Mouse (Mus musculus) hematopoietic stem cell, adult 5-6 weeks (primary cell): ENCODE data around the gene Lrrc25. TPM values are rescaled to one million over a fixed set of nuclear protein-coding genes. Genes with fewer than 3 reads are reported as not detected.
"Not testable (repeated sequence)": the region's sequence is repeated elsewhere in the genome, so short reads cannot be mapped to it uniquely, and the experiment has no call there.

Experiments used
- ATAC-seq, 2 experiments: fragments of 125-278 bp in 1 of 2; replicated peaks in 1 of 2; 2 replicates each; pipeline ENCODE4 v1.8.0; 2016 to 2017; ENCODE audit warnings: inconsistent platforms in 2 of 2, mild to moderate bottlenecking in 2 of 2, moderate number of reproducible peaks in 2 of 2, low read depth in 1 of 2, moderate TSS enrichment in 1 of 2; ENCODE audit not compliant: low FRiP score in 2 of 2, poor library complexity in 2 of 2, severe bottlenecking in 2 of 2, insufficient read depth in 1 of 2, low TSS enrichment in 1 of 2
- total RNA-seq: library from RNA; stranded (forward); fragments of 172-1452, 232-1000 nt; gene quantifications from 2 replicates; pipeline ENCODE4 v1.2.3, GENCODE M21; 2017

The Lrrc25 gene
- total RNA-seq = 1.7 and 2.3 TPM in 2 replicates

DNA sequence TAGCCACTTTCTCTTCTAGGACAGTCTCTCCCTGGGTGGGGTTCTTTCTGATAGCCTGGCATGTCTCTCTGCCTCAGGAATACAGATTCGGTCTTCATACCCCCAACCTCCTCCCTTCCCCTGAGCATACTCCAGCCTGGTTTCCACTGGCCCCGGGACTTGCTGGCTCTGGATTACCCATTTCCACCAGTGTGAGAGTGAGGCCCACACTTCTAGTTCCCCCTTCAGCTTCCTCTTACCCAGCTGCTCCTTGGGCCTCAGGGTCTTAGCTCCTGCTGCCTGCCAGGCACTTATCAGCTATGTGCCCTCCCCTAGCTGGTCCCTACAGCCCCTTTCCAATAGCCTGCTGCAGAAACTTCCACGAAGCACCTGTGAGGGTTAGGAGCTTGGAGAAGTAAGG lies at the start of gene Lrrc25:
Lrrc25 (plus strand) TSS at position 262 of the 400 bp plus-strand sequence.
- peak; percentile 7 to 15; a peak in 1 of 4 replicates for ATAC-seq

DNA sequence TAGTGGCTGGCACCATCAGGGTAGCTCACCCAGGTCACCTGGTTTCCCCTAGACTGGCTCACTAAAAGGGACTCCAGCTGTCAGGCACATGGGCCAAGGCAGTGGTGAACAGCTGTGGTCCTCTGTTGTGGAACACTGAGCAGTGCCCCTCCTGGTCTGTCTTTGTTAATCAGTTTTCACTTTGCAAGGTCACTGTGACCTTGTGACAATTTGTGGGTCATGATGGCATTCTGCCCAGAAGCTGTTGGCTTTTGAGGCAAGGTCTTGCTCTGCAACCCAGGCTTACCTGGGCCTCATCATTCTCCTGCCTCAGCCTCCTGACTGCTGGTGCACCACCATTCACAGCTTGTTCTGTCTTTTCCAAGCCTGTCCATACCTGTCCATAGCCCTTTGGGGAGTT lies 45.6 kb upstream of the Lrrc25 start:
- ATAC-seq = peak in 1 of 2 experiments; percentile 39; a peak in 1 of 4 replicates

DNA sequence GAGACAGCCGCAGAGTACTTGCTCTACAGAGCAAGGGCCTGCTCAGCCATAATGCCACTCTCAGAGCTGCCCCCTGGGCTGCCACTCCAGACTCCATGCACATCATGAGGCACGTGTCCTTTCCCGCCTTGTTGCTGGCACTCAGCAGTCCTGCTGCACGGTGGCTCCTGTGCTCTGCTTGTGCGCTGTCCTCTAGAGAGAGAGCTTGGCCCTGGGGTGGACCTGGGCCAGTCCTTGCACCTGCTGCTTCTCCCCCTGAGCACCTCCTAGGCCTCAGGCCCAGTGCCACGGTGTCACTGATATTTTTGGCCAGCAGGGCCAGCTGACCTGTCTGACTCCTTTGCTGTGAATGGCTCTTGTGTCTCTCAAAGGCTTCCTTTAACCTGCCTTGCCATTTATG lies 45.0 kb upstream of the Lrrc25 start:
- ATAC-seq = no peak

DNA sequence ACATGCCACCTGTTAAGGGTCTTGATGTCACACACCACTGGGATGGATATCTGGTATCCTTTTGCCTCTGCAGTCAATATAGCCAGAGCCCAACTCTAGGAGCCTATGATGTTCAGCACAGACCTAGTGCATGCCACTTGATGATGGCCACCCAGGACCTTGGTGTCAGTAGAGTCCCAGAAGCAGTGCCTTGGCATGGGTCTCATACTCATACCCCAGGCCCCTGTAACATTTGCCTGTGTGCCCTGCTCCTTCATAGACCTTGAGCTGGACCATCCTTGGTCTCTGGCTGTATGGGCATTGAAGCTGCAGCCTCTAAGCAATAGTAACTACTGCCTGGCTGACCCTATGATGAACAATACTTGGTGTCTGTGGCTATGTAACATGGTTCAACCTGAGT lies 41.7 kb upstream of the Lrrc25 start:
- no peak for ATAC-seq

DNA sequence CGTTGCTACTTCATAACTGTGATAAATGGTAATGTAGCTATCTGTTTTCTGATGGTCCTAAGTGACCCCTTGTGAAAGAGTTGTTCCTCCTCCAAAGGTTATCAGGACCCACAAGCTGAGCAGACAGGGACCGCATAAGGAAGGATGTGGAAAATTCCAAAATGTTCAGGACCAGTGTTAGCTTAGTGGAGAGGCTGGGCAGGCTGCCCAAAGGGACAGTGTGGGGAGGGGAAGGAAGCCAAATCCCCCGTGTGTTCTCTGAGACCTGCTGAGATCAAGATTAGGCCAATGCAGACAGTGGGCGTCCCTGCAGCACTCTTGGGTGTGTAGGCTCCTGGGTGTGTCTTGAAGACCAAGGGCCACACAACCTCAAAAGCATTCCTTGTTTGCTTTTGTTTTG lies 41.0 kb upstream of the Lrrc25 start:
- peak in 1 of 2 experiments; percentile 13; a peak in 1 of 4 replicates for ATAC-seq

DNA sequence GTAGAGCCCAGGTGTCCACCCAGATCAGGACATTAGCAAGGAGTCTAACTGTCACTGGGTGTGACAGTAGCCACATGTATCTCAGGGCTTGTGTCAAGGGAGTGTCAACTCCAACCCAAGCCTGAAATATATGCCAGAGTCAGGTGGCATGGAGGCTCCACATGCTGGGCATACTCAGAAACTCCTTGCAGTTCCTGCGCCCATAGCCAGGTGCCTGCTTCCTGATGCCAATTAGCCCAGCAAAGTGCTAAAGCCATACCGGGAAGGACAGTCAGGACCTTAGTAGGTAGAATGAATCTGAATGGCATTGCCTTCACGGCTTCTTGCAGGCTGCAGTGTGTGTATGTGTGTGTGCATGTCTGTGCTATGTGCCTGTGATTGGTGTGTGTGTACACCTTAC lies 38.7 kb upstream of the Lrrc25 start:
- ATAC-seq = no peak

DNA sequence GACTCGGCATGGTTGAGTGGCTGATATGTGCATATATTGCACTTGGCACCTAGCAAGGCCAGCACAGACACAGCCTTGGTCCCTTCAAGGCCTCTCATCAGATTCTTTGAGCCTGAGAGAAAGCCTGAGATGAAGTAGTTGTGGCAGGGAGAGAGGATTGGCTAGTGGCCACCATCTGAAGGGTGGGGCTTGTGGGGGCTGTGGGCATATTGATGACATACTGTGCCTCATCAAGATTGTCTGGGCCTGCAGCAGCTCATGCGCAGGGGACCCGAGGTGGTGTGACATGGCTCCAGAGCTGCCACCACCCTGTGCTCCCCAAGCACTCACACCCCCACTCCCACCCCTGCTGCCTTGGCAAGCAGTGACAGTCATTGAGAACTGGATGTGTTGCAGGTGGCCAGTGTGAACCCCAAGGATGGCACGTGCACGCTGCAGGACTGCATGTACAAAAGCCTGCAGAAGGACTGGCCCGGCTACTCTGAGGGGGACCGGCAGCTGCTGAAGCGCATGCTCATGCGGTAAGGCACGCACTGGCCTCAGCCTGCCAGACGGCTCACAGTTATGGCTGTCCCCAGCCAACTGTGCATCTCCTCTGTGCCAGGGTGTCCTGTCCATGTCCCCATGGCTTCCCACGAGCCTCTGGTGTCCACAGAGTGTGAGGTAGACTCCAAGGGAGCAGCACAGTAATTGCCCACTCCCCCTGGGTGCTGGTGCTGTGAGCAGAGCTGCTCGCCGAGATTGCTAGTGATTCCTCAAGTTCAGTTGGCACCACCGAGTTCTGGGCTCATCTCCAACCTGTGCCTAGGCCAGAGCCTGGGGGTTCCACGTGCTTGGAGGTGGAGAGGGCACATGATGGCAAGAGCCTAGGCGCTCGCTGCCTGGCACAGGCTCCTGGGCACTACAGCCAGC lies 32.2 kb upstream of the Lrrc25 start:
- ATAC-seq = no peak

DNA sequence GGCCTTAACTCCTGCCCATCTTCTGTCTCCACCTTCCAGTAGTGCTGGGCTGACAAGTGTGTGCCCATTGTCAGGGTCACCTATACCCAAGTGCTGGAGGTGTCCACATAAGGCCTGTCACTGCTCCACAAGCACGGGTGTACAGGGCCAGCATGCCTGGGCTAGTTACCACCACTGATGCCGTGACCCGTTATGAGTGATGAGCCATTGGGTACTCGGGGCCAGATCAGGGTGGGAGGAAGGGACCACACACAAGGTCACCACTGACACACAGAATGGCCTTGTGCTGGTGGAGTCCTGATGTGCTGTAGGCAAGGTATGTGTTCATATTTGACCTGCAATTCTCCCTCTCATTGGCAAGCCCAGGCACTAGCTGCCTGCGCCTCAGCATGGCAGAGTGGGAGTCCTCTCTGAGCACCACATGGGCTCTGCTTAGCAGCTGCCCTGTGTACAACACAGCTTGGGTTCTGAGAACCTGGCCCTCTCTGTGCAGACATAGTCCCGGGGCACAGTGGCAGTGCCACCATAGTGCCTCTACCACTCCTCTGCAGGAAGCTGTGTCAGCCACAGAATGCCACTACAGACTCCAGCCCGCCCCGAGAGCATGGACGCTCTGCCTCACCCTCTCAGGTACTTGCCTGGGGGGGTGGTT lies 31.2 kb upstream of the Lrrc25 start:
- 0 out of 4 replicates have a peak, but pooled peaks of 1 of the 2 experiments have one; percentile 6 for ATAC-seq

DNA sequence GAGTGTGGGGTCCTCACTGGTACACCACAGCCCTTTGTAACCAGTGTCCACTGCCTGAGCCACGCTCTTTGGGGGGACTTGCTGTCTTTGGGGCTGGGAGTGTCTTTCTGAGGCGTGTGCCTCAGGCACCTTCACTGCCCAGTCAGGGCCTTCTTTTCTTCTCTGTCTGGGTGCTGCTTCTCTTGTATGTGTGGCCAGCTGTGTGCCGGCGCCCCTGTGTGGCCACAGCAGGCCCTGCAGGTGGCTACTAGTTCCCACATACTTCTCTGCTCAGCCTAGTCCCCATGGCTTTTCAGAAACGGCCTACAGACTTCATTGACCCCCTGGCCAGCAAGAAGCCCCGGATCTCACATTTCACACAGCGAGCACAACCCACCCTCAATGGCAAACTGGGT lies 30.7 kb upstream of the Lrrc25 start:
- ATAC-seq = peak; percentile 82 to 88

DNA sequence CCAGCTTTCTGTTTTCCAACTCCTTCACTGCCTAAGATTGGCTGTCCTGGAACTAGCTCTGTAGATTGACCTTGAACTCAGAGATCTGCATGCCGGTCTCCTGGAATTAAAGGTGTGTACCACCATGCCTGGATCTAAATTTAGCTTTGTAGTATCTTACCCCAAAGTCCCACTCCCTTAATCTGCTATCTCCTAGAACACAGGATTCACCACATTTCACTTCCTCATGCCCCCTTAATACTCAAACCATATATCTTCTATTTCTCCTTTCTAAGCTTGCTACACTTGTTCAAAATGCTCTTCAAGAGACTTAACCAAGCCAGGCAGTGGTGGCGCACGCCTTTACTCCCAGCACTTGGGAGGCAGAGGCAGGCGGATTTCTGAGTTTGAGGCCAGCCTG lies 28.0 kb upstream of the Lrrc25 start:
- ATAC-seq = not testable (repeated sequence)

DNA sequence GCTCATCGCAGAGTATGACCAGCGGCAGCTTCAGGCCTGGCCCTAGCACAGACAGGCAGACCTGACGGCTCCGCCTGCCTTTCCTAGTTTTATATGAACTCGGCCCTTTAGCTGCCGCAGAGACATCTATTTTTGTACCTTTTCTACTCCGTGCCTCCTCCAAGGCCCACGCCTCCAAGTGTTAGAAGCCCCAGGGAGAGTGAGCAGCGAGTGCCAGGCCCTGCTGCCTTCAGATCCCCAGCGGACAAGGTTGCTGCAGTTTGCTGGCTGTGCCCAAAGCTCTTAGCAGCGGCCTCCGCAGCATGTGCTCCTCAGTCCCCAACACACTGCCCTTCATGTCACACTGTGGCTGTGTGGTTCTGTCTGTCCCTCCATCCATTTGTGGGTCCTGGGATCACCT lies 24.4 kb upstream of the Lrrc25 start:
- no peak for ATAC-seq

DNA sequence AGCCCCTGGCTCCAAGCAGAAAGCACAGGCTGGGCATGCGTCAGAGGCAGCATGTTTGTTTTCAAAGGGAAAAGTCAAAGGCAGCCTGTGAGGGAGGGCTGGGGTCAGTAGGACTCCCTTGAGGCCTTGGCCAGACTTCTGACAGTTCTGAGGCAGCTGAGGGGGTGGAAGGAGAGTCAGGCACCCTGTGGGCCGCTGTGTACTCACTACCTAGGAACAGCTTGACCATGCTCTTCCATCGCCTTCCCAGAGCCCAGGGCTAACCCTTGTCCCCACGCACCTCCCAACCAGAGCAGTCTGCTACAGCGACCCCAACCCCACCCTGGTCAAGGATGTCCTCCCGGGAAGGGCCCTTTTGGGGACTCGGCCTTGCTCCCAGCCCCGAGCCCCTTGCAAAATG lies 22.8 kb upstream of the Lrrc25 start:
- ATAC-seq = no peak

DNA sequence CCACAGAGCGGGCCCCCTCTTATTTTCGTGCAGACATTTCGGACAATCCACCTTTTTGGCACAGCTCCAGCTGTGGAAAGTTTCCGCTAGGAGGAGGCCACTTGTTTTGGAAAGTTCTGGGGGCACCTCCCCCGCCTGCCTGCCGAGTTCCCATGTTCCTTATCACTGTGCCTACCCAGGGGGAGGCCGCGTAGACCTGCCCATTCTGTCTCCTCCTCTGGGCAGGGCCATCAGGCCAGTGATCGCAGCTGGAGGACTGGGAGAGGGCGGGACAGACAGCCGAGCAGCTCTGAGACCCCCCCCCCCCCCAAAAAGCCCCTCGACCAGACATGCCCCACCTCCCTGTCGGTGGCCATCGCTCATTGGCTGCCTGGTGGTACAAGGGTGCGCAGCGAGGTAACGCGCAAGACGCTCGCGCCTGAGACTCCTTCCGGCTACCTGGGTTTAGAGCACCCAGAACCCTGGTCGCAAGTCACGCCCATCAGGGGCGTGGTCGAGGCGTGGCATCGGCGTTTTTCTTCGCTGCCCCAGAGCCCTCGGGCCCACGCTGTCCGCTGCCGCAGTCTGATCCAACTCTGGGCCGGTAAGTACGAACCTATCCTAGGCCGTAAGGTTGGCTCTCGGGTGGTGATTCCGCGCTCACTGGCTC lies 21.9 kb upstream of the Lrrc25 start, which contains the start of gene Isyna1:
Isyna1 (plus strand) TSS at position 413 of the 649 bp plus-strand sequence.
- peak; percentile 79 to 86 for ATAC-seq

DNA sequence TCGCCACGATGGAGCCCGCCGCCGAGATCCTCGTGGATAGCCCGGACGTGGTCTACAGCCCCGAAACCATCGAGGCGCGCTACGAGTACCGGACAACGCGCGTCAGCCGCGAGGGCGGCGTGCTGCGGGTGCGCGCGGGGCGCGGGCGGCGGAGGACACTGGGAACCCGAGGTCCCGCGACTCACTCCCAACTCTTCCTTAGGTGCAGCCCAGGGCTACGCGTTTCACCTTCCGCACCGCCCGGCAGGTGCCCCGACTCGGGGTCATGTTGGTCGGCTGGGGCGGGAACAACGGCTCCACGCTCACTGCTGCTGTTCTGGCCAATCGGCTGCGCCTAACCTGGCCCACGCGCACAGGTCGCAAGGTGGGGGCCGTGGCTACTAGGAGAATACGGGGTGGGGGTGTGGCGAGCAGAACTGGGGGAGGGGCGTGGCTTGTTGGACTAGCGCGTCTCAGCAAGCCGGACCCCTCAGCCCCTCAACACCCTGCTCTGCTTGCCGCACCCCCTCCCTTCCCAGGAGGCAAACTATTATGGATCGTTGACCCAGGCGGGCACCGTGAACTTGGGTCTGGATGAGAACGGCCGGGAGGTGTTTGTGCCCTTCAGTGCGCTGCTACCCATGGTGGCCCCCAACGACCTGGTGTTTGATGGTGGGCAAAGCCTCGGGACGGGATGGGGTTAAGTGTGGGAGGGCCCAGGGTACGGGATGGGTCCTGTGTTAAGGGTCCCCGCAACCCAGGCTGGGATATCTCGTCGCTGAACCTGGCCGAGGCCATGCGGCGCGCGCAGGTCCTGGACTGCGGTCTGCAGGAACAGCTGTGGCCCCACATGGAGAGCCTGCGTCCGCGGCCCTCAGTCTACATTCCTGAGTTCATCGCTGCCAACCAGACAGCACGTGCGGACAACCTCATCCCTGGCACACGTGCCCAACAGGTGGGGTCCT lies 21.1 kb upstream of the Lrrc25 start:
- no peak for ATAC-seq

DNA sequence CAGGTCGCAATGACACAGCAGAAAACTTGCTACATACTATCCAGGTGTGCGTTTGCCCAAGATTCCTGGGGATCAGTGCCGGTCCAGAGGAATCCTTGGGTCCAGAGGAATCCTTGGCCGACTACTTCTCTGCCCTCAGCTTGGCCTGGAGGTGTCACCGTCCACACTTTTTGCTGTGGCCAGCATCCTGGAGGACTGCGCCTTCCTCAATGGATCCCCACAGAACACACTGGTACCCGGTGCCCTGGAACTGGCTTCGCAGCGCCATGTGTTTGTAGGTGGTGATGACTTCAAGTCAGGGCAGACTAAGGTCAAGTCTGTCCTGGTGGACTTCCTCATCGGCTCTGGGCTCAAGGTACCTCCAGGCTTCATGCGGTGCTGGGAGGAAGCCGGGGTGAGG lies 20.1 kb upstream of the Lrrc25 start:
- no peak for ATAC-seq

DNA sequence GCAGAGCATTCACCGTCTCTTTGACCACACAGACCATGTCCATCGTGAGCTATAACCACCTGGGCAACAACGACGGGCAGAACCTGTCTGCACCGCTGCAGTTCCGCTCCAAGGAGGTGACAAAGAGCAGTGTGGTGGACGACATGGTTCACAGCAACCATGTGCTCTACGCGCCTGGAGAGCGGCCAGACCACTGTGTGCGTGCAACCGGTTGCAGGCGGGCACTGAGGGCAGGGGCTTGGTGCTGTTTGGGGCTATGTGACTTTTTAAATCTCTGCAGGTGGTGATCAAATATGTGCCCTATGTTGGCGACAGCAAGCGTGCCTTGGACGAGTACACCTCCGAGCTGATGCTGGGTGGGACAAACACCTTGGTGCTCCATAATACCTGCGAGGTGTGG lies 19.7 kb upstream of the Lrrc25 start:
- no peak for ATAC-seq

DNA sequence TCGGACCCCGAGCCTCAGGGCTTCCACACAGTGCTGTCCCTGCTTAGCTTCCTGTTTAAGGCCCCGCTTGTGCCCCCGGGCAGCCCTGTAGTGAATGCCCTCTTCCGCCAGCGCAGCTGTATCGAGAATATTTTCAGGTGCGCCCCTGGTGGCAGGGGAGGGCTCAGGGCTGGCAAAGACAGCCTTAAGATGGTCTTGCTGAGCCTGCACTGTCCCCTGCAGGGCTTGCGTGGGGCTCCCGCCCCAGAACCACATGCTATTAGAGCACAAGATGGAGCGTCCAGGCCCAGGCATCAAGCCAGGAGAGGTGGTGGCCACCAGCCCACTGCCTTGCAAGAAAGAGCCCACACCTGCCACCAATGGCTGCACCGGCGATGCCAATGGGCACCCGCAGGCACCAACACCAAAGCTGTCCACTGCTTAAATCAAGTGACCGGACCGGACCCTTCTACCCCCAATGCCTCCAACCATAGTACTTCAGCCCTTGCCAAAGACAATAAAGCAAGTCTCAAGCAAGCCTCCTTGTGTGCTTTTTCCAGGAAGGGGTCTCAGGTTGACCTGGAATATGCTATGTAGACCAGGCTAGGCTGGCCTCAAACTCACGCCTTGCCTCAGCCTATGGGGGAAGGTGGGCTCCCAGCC lies 19.1 kb upstream of the Lrrc25 start:
- no peak for ATAC-seq
